Mouse (Mus musculus) skeletal muscle tissue, adult 2 months (tissue): ENCODE results near the gene Zhx3.
A peak's percentile ranks its signal among the peaks of the same experiment; 100 is the strongest.

Experiments used
- DNase-seq: peaks from one replicate; pipeline ENCODE4 v3.0.0-alpha.2; 2012; ENCODE audit warnings: low read depth, low spot score

The Zhx3 gene

GRCm38 (mm10) chr2:160729851-160730796 is 142.7 kb downstream of the Zhx3 start:
- no peak for DNase-seq

- no peak for DNase-seq
Measured at GRCm38 (mm10) chr2:160729436-160729835, 143.4 kb downstream of the Zhx3 start.

- DNase-seq = no peak
Measured at GRCm38 (mm10) chr2:160728972-160729371, 143.8 kb downstream of the Zhx3 start.

GRCm38 (mm10) chr2:160725877-160726864 is 146.6 kb downstream of the Zhx3 start:
- DNase-seq = no peak

GRCm38 (mm10) chr2:160724536-160724935 is 148.3 kb downstream of the Zhx3 start:
- DNase-seq = no peak

- DNase-seq = no peak
Measured at GRCm38 (mm10) chr2:160723613-160724375, 149.0 kb downstream of the Zhx3 start.

GRCm38 (mm10) chr2:160722714-160723113 is 150.1 kb downstream of the Zhx3 start:
- DNase-seq = no peak

GRCm38 (mm10) chr2:160718811-160719210 is 154.0 kb downstream of the Zhx3 start:
- DNase-seq = no peak

GRCm38 (mm10) chr2:160717269-160717668 is 155.5 kb downstream of the Zhx3 start:
- DNase-seq = no peak

GRCm38 (mm10) chr2:160715463-160716030 is 157.3 kb downstream of the Zhx3 start:
- DNase-seq = no peak

GRCm38 (mm10) chr2:160707673-160708072 is 165.1 kb downstream of the Zhx3 start:
- DNase-seq = no peak

GRCm38 (mm10) chr2:160702824-160703223 is 170.0 kb downstream of the Zhx3 start:
- no peak for DNase-seq

GRCm38 (mm10) chr2:160701603-160702002 is 171.2 kb downstream of the Zhx3 start:
- DNase-seq = no peak

GRCm38 (mm10) chr2:160700271-160700670 is 172.5 kb downstream of the Zhx3 start:
- DNase-seq = peak; percentile 34
